37 mouse cellular contexts compared by ENCODE assay signal in the genomic region with DNA sequence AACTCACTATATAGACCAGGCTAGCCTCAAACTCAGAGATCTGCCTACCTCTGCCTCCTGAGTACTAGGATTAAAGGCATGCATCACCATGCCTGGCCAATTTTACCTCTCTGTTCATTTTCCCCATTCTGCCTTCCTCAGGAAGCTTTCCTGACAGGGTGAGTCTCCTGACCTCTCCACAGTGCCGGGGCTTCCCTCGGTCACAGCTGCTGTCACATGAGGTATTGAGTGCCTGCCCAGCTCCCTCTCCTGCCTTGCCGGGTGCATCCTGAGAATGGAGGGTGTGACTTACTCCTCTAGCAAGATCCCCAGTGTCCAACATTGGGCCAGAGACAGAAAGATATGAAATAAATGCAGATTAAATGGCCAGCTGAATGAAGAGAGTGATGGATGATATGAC. TPM values are rescaled to one million over a fixed set of nuclear protein-coding genes. Genes with fewer than 3 reads are reported as not detected.
"Had no signal": no experiment of that assay in that cellular context is flagged by ENCODE, and none has a peak within 500 bp of the region (broad histone marks: within the 10 kb centered on the region; RNA-seq: fewer than 3 reads in every experiment).

No protein-coding gene starts in this region.

- H3K9me3 ChIP-seq: heart, embryonic 13.5 days; heart, embryonic 15.5 days; hindbrain, embryonic 13.5 days; hindbrain, embryonic 15.5 days; kidney, embryonic 15.5 days; limb, embryonic 10.5 days; limb, embryonic 12.5 days; liver, embryonic 13.5 days had no signal

- H3K27ac ChIP-seq: heart, embryonic 13.5 days; heart, embryonic 15.5 days; hindbrain, embryonic 13.5 days; hindbrain, embryonic 15.5 days; hindbrain, postnatal 0 days; kidney, embryonic 15.5 days; kidney, postnatal 0 days; left cerebral cortex, adult 2 months; limb, embryonic 10.5 days; limb, embryonic 12.5 days; liver, embryonic 13.5 days had no signal

- H3K4me1 ChIP-seq: heart, embryonic 13.5 days; heart, embryonic 15.5 days; hindbrain, embryonic 15.5 days; liver, embryonic 13.5 days had no signal

- H3K4me3 ChIP-seq: heart, embryonic 13.5 days; heart, embryonic 15.5 days; hindbrain, embryonic 13.5 days; hindbrain, embryonic 15.5 days; kidney, embryonic 15.5 days; left cerebral cortex, adult 2 months; limb, embryonic 10.5 days; limb, embryonic 12.5 days; liver, embryonic 13.5 days had no signal

- DNase-seq: gastrocnemius, postnatal 10 days; heart, postnatal 14 days; kidney, adult 11 months; kidney, adult 2 months; kidney, adult 9 months; kidney, postnatal 14 days; kidney, postnatal 36 days; liver; liver, embryonic 13.5 days had no signal

- H3K36me3 ChIP-seq: heart, embryonic 13.5 days; heart, embryonic 15.5 days; hindbrain, embryonic 13.5 days; hindbrain, embryonic 15.5 days; kidney, embryonic 15.5 days; limb, embryonic 10.5 days; limb, embryonic 12.5 days; liver, embryonic 13.5 days had no signal

RNA-seq across cellular contexts. Expression of a gene that starts 12.4 kb away (rescaled TPM):
- total RNA-seq: gastrocnemius, adult 18-20 months; gastrocnemius, postnatal 10 days; gastrocnemius, postnatal 25 days; heart, postnatal 14 days; heart, postnatal 36 days; hematopoietic stem cell, adult 5-6 weeks; hindbrain, postnatal 0 days; layer of hippocampus, adult 18-20 months; layer of hippocampus, postnatal 10 days; layer of hippocampus, postnatal 25 days; left cerebral cortex, adult 2 months; left cerebral cortex, postnatal 14 days; left cerebral cortex, postnatal 36 days had no signal
- polyA plus RNA-seq: gonadal fat pad, adult 2 months; heart, embryonic 11.5 days; heart, embryonic 13.5 days; heart, embryonic 15.5 days; heart, postnatal 0 days; hindbrain, embryonic 11.5 days; hindbrain, embryonic 13.5 days; hindbrain, embryonic 15.5 days; hindbrain, postnatal 0 days; intestine, embryonic 14.5 days; intestine, embryonic 16.5 days; kidney, adult 2 months; kidney, embryonic 15.5 days; kidney, postnatal 0 days; large intestine, adult 2 months; limb, embryonic 10.5 days; limb, embryonic 12.5 days; limb, embryonic 14.5 days; liver, embryonic 11.5 days; liver, embryonic 13.5 days had no signal

RNA-seq across cellular contexts. Expression of a gene that starts 29.6 kb away (rescaled TPM):
- polyA plus RNA-seq: heart, embryonic 15.5 days; liver, embryonic 13.5 days had no signal
